Mouse (Mus musculus) forebrain, postnatal 0 days (tissue): ENCODE results near the gene Bet1l. TPM values are rescaled to one million over a fixed set of nuclear protein-coding genes. Genes with fewer than 3 reads are reported as not detected.
A peak's percentile ranks its signal among the peaks of the same experiment; 100 is the strongest.

Experiments used
- ATAC-seq: fragments of 200-750 bp; cut with Nextera tagmentation; 2 replicates; pipeline ENCODE4 v1.8.0; 2017; ENCODE audit warnings: mild to moderate bottlenecking, moderate library complexity
- DNase-seq: peaks from one replicate; pipeline ENCODE4 v3.0.0-alpha.2; 2015
- H3K27ac ChIP-seq: fragments of 300-500 bp; sonication (generic); 2 replicates; pipeline ENCODE4 v1.5.1; 2014; ENCODE audit warnings: low read depth, mild to moderate bottlenecking, antibody characterized with exemption, low read length, moderate library complexity, mixed read lengths
- H3K27me3 ChIP-seq: fragments of 300-500 bp; sonication (generic); 2 replicates; pipeline ENCODE4 v1.6.1; 2014; ENCODE audit warnings: mild to moderate bottlenecking, low read length, mixed read lengths; ENCODE audit not compliant: insufficient read depth
- H3K36me3 ChIP-seq: fragments of 300-500 bp; sonication (generic); 2 replicates; pipeline ENCODE4 v1.6.1; 2014; ENCODE audit warnings: mild to moderate bottlenecking, moderate library complexity; ENCODE audit not compliant: insufficient read depth
- H3K4me1 ChIP-seq: fragments of 300-500 bp; sonication (generic); 2 replicates; pipeline ENCODE4 v1.6.1; 2014; ENCODE audit warnings: antibody characterized with exemption; ENCODE audit not compliant: insufficient read depth
- H3K4me2 ChIP-seq: fragments of 300-500 bp; sonication (generic); 2 replicates; pipeline ENCODE4 v1.6.1; 2014; ENCODE audit warnings: low read depth, mild to moderate bottlenecking, moderate library complexity
- H3K4me3 ChIP-seq: fragments of 300-500 bp; sonication (generic); 2 replicates; pipeline ENCODE4 v1.5.1; 2014; ENCODE audit warnings: low read depth, low read length, mixed read lengths
- H3K9ac ChIP-seq: fragments of 300-500 bp; sonication (generic); 2 replicates; pipeline ENCODE4 v1.6.1; 2014; ENCODE audit warnings: mild to moderate bottlenecking
- H3K9me3 ChIP-seq: fragments of 300-500 bp; sonication (generic); 2 replicates; pipeline ENCODE4 v1.6.1; 2016; ENCODE audit warnings: low read length
- CTCF ChIP-seq: sonication (generic); IDR thresholded peaks from 2 replicates; pipeline ENCODE4 v1.5.1; 2016; ENCODE audit warnings: antibody characterized with exemption, control low read depth, low read depth
- WGBS: fragments of 180-500 bp; shearing (Covaris S2); extraction: QIAGEN DNeasy Blood & Tissue Kit; methylation state at CpG from one replicate; pipeline ENCODE4 v1.1.7; 2014; 5-methylcytosine and 5-hydroxymethylcytosine counted together
- polyA plus RNA-seq: library from polyadenylated mRNA; unstranded; fragments of >200 nt; fragmentation: Nextera tagmentation; extraction: Ambion mirVana; gene quantifications from 2 replicates; pipeline ENCODE4 v1.2.1, GENCODE M21; 2015
- total RNA-seq: library from RNA; depleted of rRNA; stranded (reverse); fragments of >200 nt; gene quantifications from 2 replicates; pipeline ENCODE4 v1.2.3, GENCODE M21; 2014

The Bet1l gene
- total and polyA plus RNA-seq, 2 experiments from 2014 or later, result 30.8 to 48.8 TPM

- Histone ChIP-seq H3K4me1 (no peaks in the 10 kb centered on the region), H3K9ac (no peak overlapping the region), H3K4me3 (no peak overlapping the region), H3K4me2 (no peak overlapping the region), H3K9me3 (no peaks in the 10 kb centered on the region), H3K27ac (no peak overlapping the region), H3K27me3 (no peaks in the 10 kb centered on the region; the same call in 1 of the 2 replicates), H3K36me3 (no peaks in the 10 kb centered on the region)
- no peak for TF ChIP-seq CTCF
- no peak for ATAC-seq
- DNase-seq, result no peak
- 80% methylated on average over 7 of the region's 7 CpGs for WGBS
Observed at GRCm38 (mm10) chr7:140843806-140844205, 13.6 kb downstream of the Bet1l start.

- no peaks in the 10 kb centered on the region; the same call in 1 of the 2 replicates for H3K27me3 ChIP-seq
- no peak overlapping the region for H3K4me2 ChIP-seq
- DNase-seq (no peak), ATAC-seq (no peak)
- H3K36me3 ChIP-seq, result no peaks in the 10 kb centered on the region
- no peak for TF ChIP-seq CTCF
- no peak overlapping the region for H3K9ac ChIP-seq
- no peak overlapping the region for H3K27ac ChIP-seq
- no peak overlapping the region for H3K4me3 ChIP-seq
- 42% methylated on average over 19 of the region's 19 CpGs for WGBS
- H3K4me1 ChIP-seq, result no peaks in the 10 kb centered on the region
- no peaks in the 10 kb centered on the region for H3K9me3 ChIP-seq
Observed at GRCm38 (mm10) chr7:140840750-140841735, 16.3 kb downstream of the Bet1l start.

GRCm38 (mm10) chr7:140839556-140839955 is 17.8 kb downstream of the Bet1l start:
- TF ChIP-seq CTCF, result no peak
- no peak for DNase-seq
- Histone ChIP-seq H3K27me3 (no peaks in the 10 kb centered on the region; the same call in 1 of the 2 replicates), H3K4me3 (no peak overlapping the region), H3K36me3 (no peaks in the 10 kb centered on the region), H3K4me2 (no peak overlapping the region), H3K9ac (no peak overlapping the region), H3K27ac (no peak overlapping the region), H3K4me1 (no peaks in the 10 kb centered on the region), H3K9me3 (no peaks in the 10 kb centered on the region)
- no peak for ATAC-seq
- 50% methylated on average over 5 of the region's 5 CpGs for WGBS

GRCm38 (mm10) chr7:140836243-140837115 is 20.9 kb downstream of the Bet1l start:
- ATAC-seq (peak; percentile 66), DNase-seq (peak; percentile 56)
- Histone ChIP-seq H3K4me2 (no peak overlapping the region), H3K9ac (no peak overlapping the region), H3K9me3 (no peaks in the 10 kb centered on the region), H3K27me3 (no peaks in the 10 kb centered on the region; the same call in 1 of the 2 replicates), H3K36me3 (no peaks in the 10 kb centered on the region), H3K27ac (no peak overlapping the region), H3K4me1 (no peaks in the 10 kb centered on the region), H3K4me3 (no peak overlapping the region)
- WGBS, result 71% methylated on average over 9 of the region's 9 CpGs
- TF ChIP-seq CTCF, result no peak

- H3K4me2 ChIP-seq, result no peak overlapping the region
- H3K36me3 ChIP-seq, result no peaks in the 10 kb centered on the region
- no peak for DNase-seq
- no peaks in the 10 kb centered on the region; the same call in 1 of the 2 replicates for H3K27me3 ChIP-seq
- no peak overlapping the region for H3K27ac ChIP-seq
- H3K9me3 ChIP-seq, result no peaks in the 10 kb centered on the region
- H3K4me3 ChIP-seq, result no peak overlapping the region
- H3K4me1 ChIP-seq, result no peaks in the 10 kb centered on the region
- no peak overlapping the region for H3K9ac ChIP-seq
- no peak for TF ChIP-seq CTCF
- ATAC-seq, result no peak
- WGBS, result 75% methylated on average over 2 of the region's 2 CpGs
Observed at GRCm38 (mm10) chr7:140835758-140836087, 21.7 kb downstream of the Bet1l start.

- WGBS, result 39% methylated on average over 20 of the region's 20 CpGs
- no peak for ATAC-seq
Observed at GRCm38 (mm10) chr7:140834968-140835757, 22.2 kb downstream of the Bet1l start, which contains the start of gene Urah. TSS of gene Urah (plus strand) at chr7:140835018.

More at GRCm38 (mm10) chr7:140834968-140835757, 22.2 kb downstream of the Bet1l start, which contains the start of gene Urah:
- no peaks in the 10 kb centered on the region; the same call in 1 of the 2 replicates for H3K27me3 ChIP-seq
- H3K36me3 ChIP-seq, result no peaks in the 10 kb centered on the region
- no peak within 1 kb of the TSS for H3K27ac ChIP-seq
- no peak within 1 kb of the TSS for H3K9ac ChIP-seq
- no peak within 1 kb of the TSS for H3K4me3 ChIP-seq
- H3K9me3 ChIP-seq, result no peaks in the 10 kb centered on the region
- no peak for DNase-seq
- no peaks in the 10 kb centered on the region for H3K4me1 ChIP-seq
- H3K4me2 ChIP-seq, result no peak within 1 kb of the TSS
- no peak for TF ChIP-seq CTCF
